Mouse (Mus musculus): ENCODE results near the gene C5ar2. TPM values are rescaled to one million over a fixed set of nuclear protein-coding genes. Genes with fewer than 3 reads are reported as not detected.
A peak's percentile ranks its signal among the peaks of the same experiment; 100 is the strongest.

C5ar2 gene
- polyA plus RNA-seq, 1 experiment from 2014 or later = 0.11 TPM

DNA sequence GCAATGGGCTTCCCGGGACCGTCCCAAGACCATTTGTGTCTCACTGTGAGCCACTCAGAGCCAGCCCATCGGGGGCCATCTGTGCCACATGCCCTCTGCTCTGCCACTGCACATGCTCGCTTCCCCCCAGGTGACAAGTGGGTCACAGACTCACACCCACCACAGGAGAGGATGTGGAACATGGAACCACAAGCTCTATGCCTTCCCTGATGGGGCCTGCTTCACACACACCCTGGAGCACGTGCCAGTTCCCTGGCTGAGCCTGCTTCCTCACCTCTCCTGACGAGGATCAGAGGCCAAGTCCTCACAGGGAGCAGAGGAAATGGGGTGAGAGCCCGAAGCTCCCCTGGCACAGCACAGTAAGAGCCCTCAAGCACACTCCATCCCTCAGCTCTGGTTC is 36.9 kb downstream of the C5ar2 start:
- no peak for ATAC-seq (ENCODE audit: low FRiP score, low TSS enrichment)
- 75% methylated on average over 7 of the region's 7 CpGs for WGBS
- H3K4me3 ChIP-seq (ENCODE audit: low read length) = no peak overlapping the region
- H3K4me2 ChIP-seq (replicated peaks; ENCODE audit: low read depth, low read length) = no peak overlapping the region
- no peaks in the 10 kb centered on the region for H3K27me3 ChIP-seq (ENCODE audit: insufficient read depth, low read length)
- peaks cover 30% of the 10 kb centered on the region for H3K36me3 ChIP-seq (ENCODE audit: insufficient read depth, low read length)
- no peak overlapping the region for H3K9ac ChIP-seq (replicated peaks; ENCODE audit: low read length)
- H3K9me3 ChIP-seq (ENCODE audit: low read length) = no peaks in the 10 kb centered on the region
- H3K27ac ChIP-seq (ENCODE audit: low read length) = no peak overlapping the region
- H3K4me1 ChIP-seq (ENCODE audit: insufficient read depth, low read length) = 0 out of 2 replicates have a peak, but pooled peaks cover 6% of the 10 kb centered on the region

DNA sequence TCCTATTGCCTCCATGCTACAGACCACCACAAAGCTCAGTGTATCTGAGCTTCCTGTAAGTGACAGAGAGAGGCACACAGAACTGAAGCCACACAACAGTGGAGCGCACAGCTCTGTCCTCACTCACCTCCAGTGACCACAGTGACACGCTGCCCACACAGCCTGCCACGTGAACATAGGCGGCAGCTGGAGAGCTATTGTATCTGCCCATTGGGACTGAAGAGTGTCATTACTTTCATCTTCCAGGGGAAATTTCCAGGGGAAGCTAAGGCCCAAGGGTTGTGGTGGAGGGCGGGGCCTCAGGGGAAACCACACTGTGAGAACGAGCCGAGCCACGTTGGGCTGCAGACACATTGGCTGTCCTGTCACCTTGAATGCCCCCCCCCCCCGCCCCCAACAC is 39.2 kb downstream of the C5ar2 start:
- no peak overlapping the region for H3K27ac ChIP-seq (ENCODE audit: low read length)
- WGBS = 81% methylated on average over 8 of the region's 9 CpGs
- H3K4me3 ChIP-seq (ENCODE audit: low read length) = no peak overlapping the region
- H3K36me3 ChIP-seq (ENCODE audit: insufficient read depth, low read length) = peaks cover 34% of the 10 kb centered on the region
- H3K27me3 ChIP-seq (ENCODE audit: insufficient read depth, low read length) = no peaks in the 10 kb centered on the region
- no peaks in the 10 kb centered on the region for H3K9me3 ChIP-seq (ENCODE audit: low read length)
- ATAC-seq (ENCODE audit: low FRiP score, low TSS enrichment) = no peak
- no peak overlapping the region for H3K4me2 ChIP-seq (replicated peaks; ENCODE audit: low read depth, low read length)
- H3K4me1 ChIP-seq (ENCODE audit: insufficient read depth, low read length) = 0 out of 2 replicates have a peak, but pooled peaks cover 6% of the 10 kb centered on the region
- H3K9ac ChIP-seq (replicated peaks; ENCODE audit: low read length) = no peak overlapping the region

DNA sequence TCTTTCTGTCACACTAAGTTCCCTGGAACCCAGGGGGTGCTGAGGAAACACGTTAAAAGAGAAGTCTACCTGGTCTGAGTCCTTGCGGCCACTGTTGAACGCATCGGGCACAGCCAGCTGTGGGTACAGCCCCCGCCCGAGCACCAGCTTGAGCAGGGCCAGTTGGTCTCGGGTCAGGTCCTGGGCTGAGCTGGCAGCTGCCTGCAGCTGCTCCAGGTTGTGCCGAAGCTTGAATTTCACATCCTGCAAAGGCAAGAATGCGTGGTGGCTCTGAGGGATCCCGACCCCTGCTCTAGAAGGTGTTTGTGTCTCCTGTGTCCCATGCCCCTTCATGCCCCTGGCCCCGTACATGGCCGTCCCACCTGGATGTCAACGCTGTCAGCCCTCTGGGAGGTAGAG is 40.5 kb downstream of the C5ar2 start:
- ATAC-seq (ENCODE audit: low FRiP score, low TSS enrichment) = peak; percentile 69
- Histone ChIP-seq H3K4me1 (ENCODE audit: insufficient read depth, low read length) (0 out of 2 replicates have a peak, but pooled peaks cover 3% of the 10 kb centered on the region), H3K4me3 (ENCODE audit: low read length) (no peak overlapping the region), H3K27me3 (ENCODE audit: insufficient read depth, low read length) (no peaks in the 10 kb centered on the region), H3K36me3 (ENCODE audit: insufficient read depth, low read length) (peaks cover 41% of the 10 kb centered on the region), H3K27ac (ENCODE audit: low read length) (peak overlapping the region; percentile 76), H3K4me2 (replicated peaks; ENCODE audit: low read depth, low read length) (no peak overlapping the region), H3K9me3 (ENCODE audit: low read length) (no peaks in the 10 kb centered on the region), H3K9ac (replicated peaks; ENCODE audit: low read length) (no peak overlapping the region)
- 53% methylated on average over 13 of the region's 13 CpGs for WGBS

DNA sequence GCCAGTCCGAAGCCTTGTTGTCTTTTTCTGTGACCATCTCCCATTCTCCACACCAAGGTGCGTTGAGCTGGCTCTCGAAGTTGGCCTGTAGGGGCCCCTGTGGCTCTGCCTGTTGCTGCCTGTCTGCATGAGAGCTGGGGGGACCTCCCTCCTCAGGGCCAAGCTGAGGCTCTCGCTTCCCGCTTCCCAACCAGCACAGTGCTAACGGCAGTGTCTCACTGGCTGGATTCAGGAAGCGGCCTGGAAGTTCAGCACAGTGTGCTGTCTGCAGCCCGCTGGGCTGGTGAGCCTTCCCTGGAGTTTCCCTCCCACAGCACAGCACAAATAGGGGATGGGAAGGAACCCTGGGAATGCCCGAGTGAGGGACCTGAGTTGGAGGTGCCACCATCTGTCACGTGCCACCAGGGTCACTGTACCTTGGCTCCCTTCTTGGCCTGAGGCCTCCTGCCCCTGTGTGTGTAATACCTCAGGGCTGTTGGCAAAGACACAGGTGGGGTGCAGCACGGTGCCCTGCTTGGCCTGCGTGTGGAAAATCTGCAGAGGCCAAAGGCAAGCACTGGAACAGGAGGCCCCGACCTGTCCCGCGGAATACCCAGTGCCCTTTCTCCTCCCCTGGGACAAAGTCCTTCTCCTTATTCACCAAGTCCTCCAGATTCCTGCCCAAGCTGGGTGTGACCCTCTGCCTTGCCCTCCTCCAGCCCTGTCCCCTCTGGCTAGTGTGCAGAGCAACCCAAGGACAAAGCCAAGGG is 41.0 kb downstream of the C5ar2 start:
- Histone ChIP-seq H3K4me3 (ENCODE audit: low read length) (no peak overlapping the region), H3K4me2 (replicated peaks; ENCODE audit: low read depth, low read length) (no peak overlapping the region), H3K27me3 (ENCODE audit: insufficient read depth, low read length) (no peaks in the 10 kb centered on the region), H3K36me3 (ENCODE audit: insufficient read depth, low read length) (peaks cover 46% of the 10 kb centered on the region), H3K9me3 (ENCODE audit: low read length) (no peaks in the 10 kb centered on the region), H3K9ac (replicated peaks; ENCODE audit: low read length) (no peak overlapping the region), H3K27ac (ENCODE audit: low read length) (peak overlapping the region; percentile 76), H3K4me1 (ENCODE audit: insufficient read depth, low read length) (0 out of 2 replicates have a peak, but pooled peaks cover 3% of the 10 kb centered on the region)
- ATAC-seq (ENCODE audit: low FRiP score, low TSS enrichment) = peak; percentile 8; the same call in 1 of the 2 replicates
- WGBS = 58% methylated on average over 15 of the region's 15 CpGs

DNA sequence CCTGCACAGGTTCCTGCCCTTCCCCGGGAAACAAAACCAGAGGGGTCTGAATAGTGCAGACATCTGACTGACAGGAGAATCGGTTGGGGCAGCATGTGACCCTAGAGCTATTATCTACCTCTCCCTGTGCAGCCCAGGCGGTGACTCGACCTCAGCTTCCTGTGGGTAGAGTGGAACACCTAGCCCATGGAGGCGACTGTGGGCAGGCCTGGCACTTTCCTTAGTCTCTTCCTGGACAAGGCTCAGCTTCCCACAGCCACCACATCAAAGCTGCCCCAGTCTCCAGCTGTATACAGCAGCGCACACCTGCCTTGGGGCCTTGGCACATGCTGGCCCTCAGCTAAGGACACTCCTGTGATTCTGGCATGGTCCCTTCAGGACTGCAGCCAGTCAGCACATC is 42.8 kb downstream of the C5ar2 start:
- no peaks in the 10 kb centered on the region for H3K27me3 ChIP-seq (ENCODE audit: insufficient read depth, low read length)
- H3K4me1 ChIP-seq (ENCODE audit: insufficient read depth, low read length) = 0 out of 2 replicates have a peak, but pooled peaks cover 3% of the 10 kb centered on the region
- WGBS = 79% methylated on average over 6 of the region's 6 CpGs
- H3K9ac ChIP-seq (replicated peaks; ENCODE audit: low read length) = no peak overlapping the region
- H3K36me3 ChIP-seq (ENCODE audit: insufficient read depth, low read length) = peaks cover 56% of the 10 kb centered on the region
- no peak overlapping the region for H3K27ac ChIP-seq (ENCODE audit: low read length)
- no peak for ATAC-seq (ENCODE audit: low FRiP score, low TSS enrichment)
- no peak overlapping the region for H3K4me2 ChIP-seq (replicated peaks; ENCODE audit: low read depth, low read length)
- no peak overlapping the region for H3K4me3 ChIP-seq (ENCODE audit: low read length)
- no peaks in the 10 kb centered on the region for H3K9me3 ChIP-seq (ENCODE audit: low read length)

DNA sequence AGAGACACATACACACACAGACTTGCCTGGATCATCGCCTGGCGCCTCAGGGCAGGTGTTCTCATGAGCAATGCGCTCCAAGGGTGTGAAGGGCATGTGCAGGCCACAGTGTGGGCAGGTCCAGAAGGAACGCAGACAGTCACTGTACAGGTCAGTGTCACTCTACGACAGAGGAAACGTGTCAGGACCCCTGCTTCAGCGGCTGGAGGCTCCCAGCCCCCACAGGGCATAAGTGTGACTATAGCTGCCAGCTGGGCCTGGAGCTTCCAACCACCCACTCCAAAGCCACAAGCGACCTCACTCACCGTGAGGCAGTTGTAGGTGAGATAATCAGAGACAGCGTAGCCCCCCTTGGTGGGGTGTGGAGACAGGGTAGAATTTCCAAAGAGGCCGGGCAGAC is 45.4 kb downstream of the C5ar2 start:
- H3K36me3 ChIP-seq (ENCODE audit: insufficient read depth, low read length) = peaks cover 45% of the 10 kb centered on the region
- WGBS = 82% methylated on average over 11 of the region's 11 CpGs
- no peak overlapping the region for H3K27ac ChIP-seq (ENCODE audit: low read length)
- H3K27me3 ChIP-seq (ENCODE audit: insufficient read depth, low read length) = no peaks in the 10 kb centered on the region
- H3K9me3 ChIP-seq (ENCODE audit: low read length) = no peaks in the 10 kb centered on the region
- no peak overlapping the region for H3K4me2 ChIP-seq (replicated peaks; ENCODE audit: low read depth, low read length)
- H3K4me1 ChIP-seq (ENCODE audit: insufficient read depth, low read length) = 0 out of 2 replicates have a peak, but pooled peaks cover 3% of the 10 kb centered on the region
- no peak overlapping the region for H3K9ac ChIP-seq (replicated peaks; ENCODE audit: low read length)
- H3K4me3 ChIP-seq (ENCODE audit: low read length) = no peak overlapping the region
- no peak for ATAC-seq (ENCODE audit: low FRiP score, low TSS enrichment)

DNA sequence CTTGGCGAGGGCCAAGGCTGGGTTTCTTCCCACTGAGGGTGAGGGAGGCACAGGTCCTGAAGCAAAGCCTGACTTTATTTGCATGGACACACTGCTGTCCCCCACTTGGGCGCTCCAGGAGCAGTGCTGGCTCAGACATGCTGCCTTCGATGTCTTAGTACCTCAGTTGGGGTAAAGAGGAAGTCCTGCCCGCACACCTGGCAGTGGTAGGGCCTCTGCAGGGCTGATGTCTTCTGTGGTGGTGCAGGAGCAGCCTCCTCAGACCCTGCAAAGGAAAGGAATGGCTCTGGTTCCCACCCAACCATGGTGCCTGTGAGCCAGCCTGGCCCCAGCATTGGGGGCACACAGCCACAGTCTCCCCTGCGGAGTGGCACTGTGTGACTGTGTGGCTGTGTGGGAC is 46.8 kb downstream of the C5ar2 start:
- peaks cover 41% of the 10 kb centered on the region for H3K36me3 ChIP-seq (ENCODE audit: insufficient read depth, low read length)
- no peak overlapping the region for H3K9ac ChIP-seq (replicated peaks; ENCODE audit: low read length)
- no peaks in the 10 kb centered on the region for H3K27me3 ChIP-seq (ENCODE audit: insufficient read depth, low read length)
- ATAC-seq (ENCODE audit: low FRiP score, low TSS enrichment) = no peak
- no peaks in the 10 kb centered on the region for H3K9me3 ChIP-seq (ENCODE audit: low read length)
- no peak overlapping the region for H3K27ac ChIP-seq (ENCODE audit: low read length)
- 66% methylated on average over 5 of the region's 5 CpGs for WGBS
- H3K4me3 ChIP-seq (ENCODE audit: low read length) = no peak overlapping the region
- H3K4me1 ChIP-seq (ENCODE audit: insufficient read depth, low read length) = no peaks in the 10 kb centered on the region
- H3K4me2 ChIP-seq (replicated peaks; ENCODE audit: low read depth, low read length) = no peak overlapping the region

DNA sequence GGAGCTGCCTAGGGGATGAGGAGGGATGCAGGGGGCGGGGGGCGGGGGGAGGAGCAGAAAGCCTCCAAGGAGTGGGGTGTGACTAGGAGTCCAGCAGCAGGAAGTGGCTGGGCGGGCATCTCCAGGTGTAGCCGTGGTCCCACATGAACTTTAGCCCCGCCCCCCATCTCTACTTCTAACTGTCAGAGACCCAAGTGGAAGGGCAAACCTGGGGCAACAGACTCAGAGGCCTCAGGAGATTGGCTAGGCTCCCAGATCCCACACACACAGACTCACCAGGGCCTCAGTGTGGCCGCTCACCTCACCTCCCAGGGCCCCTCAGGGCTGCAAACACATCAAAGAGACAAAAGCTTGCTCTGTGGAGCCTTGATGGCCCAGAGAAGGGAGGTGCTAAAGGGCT is 47.3 kb downstream of the C5ar2 start:
- Histone ChIP-seq H3K27ac (ENCODE audit: low read length) (no peak overlapping the region), H3K36me3 (ENCODE audit: insufficient read depth, low read length) (peaks cover 36% of the 10 kb centered on the region), H3K4me3 (ENCODE audit: low read length) (no peak overlapping the region), H3K9me3 (ENCODE audit: low read length) (no peaks in the 10 kb centered on the region), H3K27me3 (ENCODE audit: insufficient read depth, low read length) (no peaks in the 10 kb centered on the region), H3K4me2 (replicated peaks; ENCODE audit: low read depth, low read length) (no peak overlapping the region), H3K9ac (replicated peaks; ENCODE audit: low read length) (no peak overlapping the region), H3K4me1 (ENCODE audit: insufficient read depth, low read length) (no peaks in the 10 kb centered on the region)
- WGBS = 59% methylated on average over 6 of the region's 6 CpGs
- ATAC-seq (ENCODE audit: low FRiP score, low TSS enrichment) = no peak

DNA sequence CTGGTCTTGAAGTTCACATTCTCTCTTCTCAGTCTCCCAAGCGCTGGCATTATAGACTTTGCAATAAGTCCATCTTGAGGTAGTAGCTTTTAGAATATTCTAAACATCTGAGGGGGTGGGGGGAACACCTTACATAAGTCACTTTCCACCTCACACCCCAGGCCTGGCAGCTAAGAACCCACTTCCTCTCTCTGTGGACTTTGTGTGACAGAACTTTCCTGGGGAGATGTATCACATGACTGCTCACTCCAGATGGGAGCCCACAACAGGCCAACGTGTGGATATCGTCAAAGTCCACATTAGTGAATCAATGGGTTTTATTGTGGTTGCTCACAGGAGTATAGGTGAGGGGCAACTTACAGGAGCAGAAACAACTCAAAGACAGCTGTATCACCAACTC is 50.3 kb downstream of the C5ar2 start:
- 46% methylated on average over 3 of the region's 3 CpGs for WGBS
- Histone ChIP-seq H3K36me3 (ENCODE audit: insufficient read depth, low read length) (peaks cover 19% of the 10 kb centered on the region), H3K27ac (ENCODE audit: low read length) (no peak overlapping the region), H3K4me1 (ENCODE audit: insufficient read depth, low read length) (no peaks in the 10 kb centered on the region), H3K27me3 (ENCODE audit: insufficient read depth, low read length) (no peaks in the 10 kb centered on the region), H3K9ac (replicated peaks; ENCODE audit: low read length) (no peak overlapping the region), H3K4me2 (replicated peaks; ENCODE audit: low read depth, low read length) (no peak overlapping the region), H3K4me3 (ENCODE audit: low read length) (no peak overlapping the region), H3K9me3 (ENCODE audit: low read length) (no peaks in the 10 kb centered on the region)
- ATAC-seq (ENCODE audit: low FRiP score, low TSS enrichment) = no peak

DNA sequence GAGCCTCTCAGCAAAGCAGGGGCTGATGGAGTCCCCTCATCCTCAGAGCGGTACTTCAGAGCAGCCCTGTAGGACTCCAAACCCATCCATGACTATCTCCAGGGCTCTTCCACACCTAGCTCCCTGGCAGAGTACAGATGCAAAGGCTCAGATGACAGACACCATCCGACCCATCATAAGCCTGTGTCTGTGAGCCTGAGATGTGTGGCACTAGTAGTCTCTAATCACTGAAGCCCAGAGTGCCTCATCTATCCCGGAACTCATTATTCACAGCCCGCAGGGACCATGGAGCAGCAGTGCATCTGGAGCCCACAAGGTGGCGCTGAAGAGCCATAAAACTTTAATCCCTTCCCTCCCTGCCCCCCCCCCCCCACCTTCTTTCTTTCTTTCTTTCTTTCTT is 51.6 kb downstream of the C5ar2 start:
- H3K4me3 ChIP-seq (ENCODE audit: low read length) = no peak overlapping the region
- H3K27me3 ChIP-seq (ENCODE audit: insufficient read depth, low read length) = no peaks in the 10 kb centered on the region
- no peak overlapping the region for H3K27ac ChIP-seq (ENCODE audit: low read length)
- no peaks in the 10 kb centered on the region for H3K4me1 ChIP-seq (ENCODE audit: insufficient read depth, low read length)
- no peaks in the 10 kb centered on the region for H3K9me3 ChIP-seq (ENCODE audit: low read length)
- H3K9ac ChIP-seq (replicated peaks; ENCODE audit: low read length) = no peak overlapping the region
- H3K4me2 ChIP-seq (replicated peaks; ENCODE audit: low read depth, low read length) = no peak overlapping the region
- ATAC-seq (ENCODE audit: low FRiP score, low TSS enrichment) = 0 out of 2 replicates have a peak, but pooled peaks have one; percentile 30
- 21% methylated on average over 5 of the region's 5 CpGs for WGBS
- H3K36me3 ChIP-seq (ENCODE audit: insufficient read depth, low read length) = peaks cover 5% of the 10 kb centered on the region; the same call in 1 of the 2 replicates

Measured in kidney, embryonic 16.5 days (tissue).